ENCODE assay signal across 20 mouse cellular contexts in the genomic region with DNA sequence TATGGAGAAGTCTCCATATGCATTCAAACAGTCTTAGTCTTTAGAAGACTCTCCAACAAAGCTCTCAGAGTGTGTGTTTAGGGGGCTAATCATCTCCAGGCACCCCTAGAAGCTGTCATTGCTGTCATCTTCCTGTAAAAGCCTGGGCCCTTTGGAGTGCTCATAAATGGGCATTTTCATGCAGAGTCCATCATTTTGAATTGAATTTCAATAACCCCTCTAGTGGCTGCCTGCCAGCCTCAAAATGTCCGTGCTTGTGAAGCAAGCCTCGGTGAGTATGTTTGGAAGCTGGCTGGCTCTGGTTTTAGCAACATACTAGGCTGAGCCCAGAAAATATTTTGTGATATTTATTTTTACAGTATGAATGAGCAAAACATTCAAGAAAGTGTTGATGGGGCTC.
DNase-seq lines count a peak whose midpoint lies in the region; ATAC-seq and TF ChIP-seq lines count a peak whose summit lies in the region.
"Had no signal": no experiment of that assay in that cellular context is flagged by ENCODE, and none has a peak within 500 bp of the region (broad histone marks: within the 10 kb centered on the region; RNA-seq: fewer than 3 reads in every experiment).

No protein-coding gene starts in this region.

- no peaks in the 10 kb centered on the region for H3K36me3 ChIP-seq in forebrain, embryonic 13.5 days (ENCODE audit: poor library complexity, severe bottlenecking)
- H3K36me3 ChIP-seq in forebrain, embryonic 10.5 days (replicated peaks): no peaks in the 10 kb centered on the region
- H3K36me3 ChIP-seq in midbrain, embryonic 14.5 days (ENCODE audit: control insufficient read depth, insufficient read depth, low read length): no peaks in the 10 kb centered on the region
- no peaks in the 10 kb centered on the region for H3K36me3 ChIP-seq in midbrain, embryonic 11.5 days (ENCODE audit: control insufficient read depth, insufficient read depth, low read length)
- no peaks in the 10 kb centered on the region for H3K36me3 ChIP-seq in intestine, embryonic 16.5 days (ENCODE audit: control insufficient read depth, insufficient read depth, low read length)
- H3K36me3 ChIP-seq: hindbrain, embryonic 10.5 days; limb, embryonic 15.5 days had no signal

- no peaks in the 10 kb centered on the region for H3K9me3 ChIP-seq in forebrain, embryonic 13.5 days (replicated peaks)
- no peaks in the 10 kb centered on the region for H3K9me3 ChIP-seq in forebrain, embryonic 10.5 days
- no peaks in the 10 kb centered on the region for H3K9me3 ChIP-seq in midbrain, embryonic 14.5 days (ENCODE audit: control insufficient read depth, low read length)
- H3K9me3 ChIP-seq in midbrain, embryonic 11.5 days (ENCODE audit: control insufficient read depth, low read length): no peaks in the 10 kb centered on the region
- no peaks in the 10 kb centered on the region for H3K9me3 ChIP-seq in intestine, embryonic 16.5 days (ENCODE audit: control insufficient read depth, low read length)
- H3K9me3 ChIP-seq: hindbrain, embryonic 10.5 days; limb, embryonic 15.5 days had no signal

- H3K4me3 ChIP-seq in forebrain, embryonic 13.5 days: no peak overlapping the region
- no peak overlapping the region for H3K4me3 ChIP-seq in forebrain, embryonic 10.5 days
- no peak overlapping the region for H3K4me3 ChIP-seq in midbrain, embryonic 14.5 days (replicated peaks; ENCODE audit: low read depth, low read length)
- H3K4me3 ChIP-seq in midbrain, embryonic 11.5 days (ENCODE audit: low read depth, low read length): no peak overlapping the region
- no peak overlapping the region for H3K4me3 ChIP-seq in intestine, embryonic 16.5 days (ENCODE audit: low read length)
- H3K4me3 ChIP-seq: hindbrain, embryonic 10.5 days; limb, embryonic 15.5 days had no signal

- no peak for TF ChIP-seq POLR2A in brain, embryonic 14.5 days (IDR thresholded peaks at IDR 0.05; ENCODE audit: borderline replicate concordance, extremely low read depth, insufficient read depth, insufficient read length, poor library complexity, severe bottlenecking)

- peak; percentile 41; the same call in 1 of the 2 replicates for ATAC-seq in forebrain, embryonic 13.5 days
- ATAC-seq in midbrain, embryonic 14.5 days (ENCODE audit: low FRiP score, low TSS enrichment): no peak
- ATAC-seq in midbrain, embryonic 11.5 days (ENCODE audit: low FRiP score): no peak
- ATAC-seq in intestine, embryonic 16.5 days: no peak
- ATAC-seq: liver, postnatal 0 days had no signal

- WGBS in forebrain, embryonic 13.5 days: 49% methylated on average over 2 of the region's 2 CpGs
- WGBS in forebrain, embryonic 10.5 days: 91% methylated on average over 2 of the region's 2 CpGs
- WGBS in midbrain, embryonic 14.5 days: 68% methylated on average over 2 of the region's 2 CpGs
- 85% methylated on average over 2 of the region's 2 CpGs for WGBS in midbrain, embryonic 11.5 days
- 70% methylated on average over 2 of the region's 2 CpGs for WGBS in intestine, embryonic 16.5 days

- no peak overlapping the region for H3K27ac ChIP-seq in forebrain, embryonic 13.5 days
- no peak overlapping the region for H3K27ac ChIP-seq in forebrain, embryonic 10.5 days
- H3K27ac ChIP-seq in midbrain, embryonic 14.5 days (replicated peaks; ENCODE audit: low read depth, low read length): 0 out of 2 replicates have a peak overlapping the region, but pooled peaks have one; percentile 5
- H3K27ac ChIP-seq in midbrain, embryonic 11.5 days (ENCODE audit: low read depth, low read length): no peak overlapping the region
- no peak overlapping the region for H3K27ac ChIP-seq in intestine, embryonic 16.5 days (ENCODE audit: low read length)
- H3K27ac ChIP-seq: hindbrain, embryonic 10.5 days; limb, embryonic 15.5 days had no signal

- H3K4me1 ChIP-seq in forebrain, embryonic 13.5 days: no peaks in the 10 kb centered on the region
- no peaks in the 10 kb centered on the region for H3K4me1 ChIP-seq in forebrain, embryonic 10.5 days
- H3K4me1 ChIP-seq in midbrain, embryonic 14.5 days (ENCODE audit: control insufficient read depth, insufficient read depth, low read length): no peaks in the 10 kb centered on the region
- no peaks in the 10 kb centered on the region for H3K4me1 ChIP-seq in midbrain, embryonic 11.5 days (ENCODE audit: control insufficient read depth, insufficient read depth, low read length)
- no peaks in the 10 kb centered on the region for H3K4me1 ChIP-seq in intestine, embryonic 16.5 days (ENCODE audit: control insufficient read depth, insufficient read depth, low read length)
- H3K4me1 ChIP-seq: limb, embryonic 15.5 days had no signal

- no peak overlapping the region for H3K9ac ChIP-seq in forebrain, embryonic 13.5 days
- no peak overlapping the region for H3K9ac ChIP-seq in midbrain, embryonic 14.5 days (replicated peaks; ENCODE audit: low read length)
- H3K9ac ChIP-seq in midbrain, embryonic 11.5 days (ENCODE audit: low read length): no peak overlapping the region
- no peak overlapping the region for H3K9ac ChIP-seq in intestine, embryonic 16.5 days (ENCODE audit: low read depth, low read length)
- H3K9ac ChIP-seq: limb, embryonic 15.5 days; liver, postnatal 0 days had no signal

- no peak overlapping the region for H3K4me2 ChIP-seq in forebrain, embryonic 13.5 days
- no peak overlapping the region for H3K4me2 ChIP-seq in midbrain, embryonic 14.5 days (ENCODE audit: low read length)
- H3K4me2 ChIP-seq in midbrain, embryonic 11.5 days: no peak overlapping the region
- H3K4me2 ChIP-seq in intestine, embryonic 16.5 days (ENCODE audit: low read depth, low read length): no peak overlapping the region
- H3K4me2 ChIP-seq: limb, embryonic 15.5 days had no signal

- H3K27me3 ChIP-seq in forebrain, embryonic 13.5 days: no peaks in the 10 kb centered on the region
- no peaks in the 10 kb centered on the region for H3K27me3 ChIP-seq in forebrain, embryonic 10.5 days (ENCODE audit: poor library complexity, severe bottlenecking)
- H3K27me3 ChIP-seq in midbrain, embryonic 14.5 days (ENCODE audit: control insufficient read depth, insufficient read depth, low read length): no peaks in the 10 kb centered on the region
- H3K27me3 ChIP-seq in midbrain, embryonic 11.5 days (ENCODE audit: control insufficient read depth, insufficient read depth, low read length): no peaks in the 10 kb centered on the region
- no peaks in the 10 kb centered on the region for H3K27me3 ChIP-seq in intestine, embryonic 16.5 days (replicated peaks; ENCODE audit: control insufficient read depth, insufficient read depth, low read length)
- H3K27me3 ChIP-seq: limb, embryonic 15.5 days had no signal

- no peak for TF ChIP-seq CTCF in brain, embryonic 14.5 days (IDR thresholded peaks at IDR 0.05; ENCODE audit: borderline replicate concordance, extremely low read depth, insufficient read depth, insufficient read length)

- no peak for DNase-seq in forebrain, embryonic 10.5 days (ENCODE audit: extremely low spot score, low spot score)
- DNase-seq in midbrain, embryonic 14.5 days: peak; percentile 42
- DNase-seq in midbrain, embryonic 11.5 days (ENCODE audit: low spot score, missing footprints): no peak
- DNase-seq in brain, embryonic 14.5 days (ENCODE audit: low read depth): peak; percentile 79
- peak; percentile 35 for DNase-seq in lung, postnatal 14 days
- DNase-seq in kidney, postnatal 36 days: no peak
- DNase-seq: adrenal gland, postnatal 14 days; cerebellum, postnatal 14 days; embryo, embryonic 11 days; gastrocnemius, postnatal 25 days; kidney, adult 18-20 months; kidney, postnatal 25 days; layer of hippocampus, adult 9-11 months; liver, postnatal 0 days; spleen, adult 18-20 months; thymus, adult 18-20 months had no signal

Comparison
In these comparisons a context has a peak if more than half of its experiments do, and no peak if none do; other contexts are left out.
1. DNase-seq: peak in midbrain, embryonic 14.5 days (single experiment), brain, embryonic 14.5 days (single experiment) and lung, postnatal 14 days (single experiment); none in forebrain, embryonic 10.5 days (single experiment), midbrain, embryonic 11.5 days (single experiment) and kidney, postnatal 36 days (0 of 2).